Mouse (Mus musculus) embryonic facial prominence, embryonic 15.5 days (tissue): ENCODE measurements around the gene Mtor. TPM values are rescaled to one million over a fixed set of nuclear protein-coding genes. Genes with fewer than 3 reads are reported as not detected.
A peak's percentile ranks its signal among the peaks of the same experiment; 100 is the strongest.

Experiments
- ATAC-seq: fragments of 200-750 bp; cut with Nextera tagmentation; 2 replicates; pipeline ENCODE4 v1.8.0; 2017; ENCODE audit warnings: low read depth, moderate TSS enrichment; ENCODE audit not compliant: insufficient number of reproducible peaks, low FRiP score, low TSS enrichment
- H3K27ac ChIP-seq: fragments of 300-500 bp; sonication (generic); replicated peaks from 2 replicates; pipeline ENCODE4 v1.5.1; 2015; ENCODE audit warnings: mild to moderate bottlenecking, inconsistent platforms
- H3K27me3 ChIP-seq: fragments of 300-500 bp; sonication (generic); 2 replicates; pipeline ENCODE4 v1.6.1; 2015; ENCODE audit warnings: inconsistent platforms
- H3K36me3 ChIP-seq: fragments of 300-500 bp; sonication (generic); 2 replicates; pipeline ENCODE4 v1.6.1; 2015; ENCODE audit warnings: mild to moderate bottlenecking, inconsistent platforms
- H3K4me1 ChIP-seq: fragments of 300-500 bp; sonication (generic); 2 replicates; pipeline ENCODE4 v1.6.1; 2015; ENCODE audit warnings: inconsistent platforms
- H3K4me2 ChIP-seq: fragments of 300-500 bp; sonication (generic); replicated peaks from 2 replicates; pipeline ENCODE4 v1.6.1; 2015; ENCODE audit warnings: mild to moderate bottlenecking, inconsistent platforms
- H3K4me3 ChIP-seq: fragments of 300-500 bp; sonication (generic); replicated peaks from 2 replicates; pipeline ENCODE4 v1.5.1; 2015; ENCODE audit warnings: mild to moderate bottlenecking, inconsistent platforms
- H3K9ac ChIP-seq: fragments of 300-500 bp; sonication (generic); 2 replicates; pipeline ENCODE4 v1.6.1; 2015; ENCODE audit warnings: inconsistent platforms
- H3K9me3 ChIP-seq: fragments of 300-500 bp; sonication (generic); replicated peaks from 2 replicates; pipeline ENCODE4 v1.6.1; 2016; ENCODE audit warnings: inconsistent platforms
- WGBS: fragments of 180-500 bp; shearing (Covaris S2); methylation state at CpG from one replicate; pipeline ENCODE4 v1.1.7; 2015; 5-methylcytosine and 5-hydroxymethylcytosine counted together
- polyA plus RNA-seq: library from polyadenylated mRNA; unstranded; fragments of >200 nt; fragmentation: Nextera tagmentation; extraction: Ambion mirVana; gene quantifications from 2 replicates; pipeline ENCODE4 v1.2.1, GENCODE M21; 2015

Mtor gene
- 14.7 and 14.9 TPM in 2 replicates for polyA plus RNA-seq

- H3K9me3 ChIP-seq = no peaks in the 10 kb centered on the region
- H3K36me3 ChIP-seq = peaks cover 12% of the 10 kb centered on the region
- ATAC-seq = peak; percentile 97
Observed at GRCm38 (mm10) chr4:148448179-148448852, at the start of gene Mtor. TSS of gene Mtor (plus strand) at chr4:148448611.

GRCm38 (mm10) chr4:148399437-148400094, 48.8 kb upstream of the Mtor start:
- Histone ChIP-seq H3K9me3 (no peaks in the 10 kb centered on the region), H3K36me3 (no peaks in the 10 kb centered on the region), H3K27me3 (peaks cover 28% of the 10 kb centered on the region), H3K9ac (no peak overlapping the region), H3K4me3 (no peak overlapping the region), H3K4me2 (no peak overlapping the region), H3K4me1 (peaks cover 5% of the 10 kb centered on the region; the same call in 1 of the 2 replicates), H3K27ac (no peak overlapping the region)
- 67% methylated on average over 9 of the region's 9 CpGs for WGBS
- ATAC-seq = no peak

More at GRCm38 (mm10) chr4:148448179-148448852, at the start of gene Mtor:
- WGBS = under 1% methylated on average over 56 of the region's 56 CpGs
- Histone ChIP-seq H3K4me3 (peak within 1 kb of the TSS; percentile 97), H3K27me3 (no peaks in the 10 kb centered on the region), H3K27ac (peak within 1 kb of the TSS; percentile 76), H3K4me2 (peak within 1 kb of the TSS; percentile 71), H3K9ac (peak within 1 kb of the TSS; percentile 88), H3K4me1 (peaks cover 26% of the 10 kb centered on the region)

- no peak for ATAC-seq
- Histone ChIP-seq H3K36me3 (no peaks in the 10 kb centered on the region), H3K4me3 (no peak overlapping the region), H3K4me1 (peaks cover 14% of the 10 kb centered on the region), H3K27ac (no peak overlapping the region), H3K4me2 (no peak overlapping the region), H3K9me3 (no peaks in the 10 kb centered on the region), H3K9ac (no peak overlapping the region), H3K27me3 (peaks cover 63% of the 10 kb centered on the region)
- WGBS = 15% methylated on average over 12 of the region's 12 CpGs
Observed at GRCm38 (mm10) chr4:148403402-148403801, 45.0 kb upstream of the Mtor start.

GRCm38 (mm10) chr4:148404748-148405147, 43.7 kb upstream of the Mtor start:
- H3K27me3 ChIP-seq = peaks cover 63% of the 10 kb centered on the region
- no peaks in the 10 kb centered on the region for H3K9me3 ChIP-seq
- peak overlapping the region; percentile 12; the same call in 1 of the 2 replicates for H3K4me2 ChIP-seq
- no peak for ATAC-seq
- no peaks in the 10 kb centered on the region for H3K36me3 ChIP-seq
- H3K4me3 ChIP-seq = no peak overlapping the region
- peaks cover 14% of the 10 kb centered on the region for H3K4me1 ChIP-seq
- H3K27ac ChIP-seq = no peak overlapping the region
- no peak overlapping the region for H3K9ac ChIP-seq
- 8% methylated on average over 11 of the region's 11 CpGs for WGBS

- H3K27me3 ChIP-seq = peaks cover 63% of the 10 kb centered on the region
- WGBS = 9% methylated on average over 13 of the region's 13 CpGs
- no peak overlapping the region for H3K9ac ChIP-seq
- no peak overlapping the region for H3K27ac ChIP-seq
- H3K4me1 ChIP-seq = peaks cover 14% of the 10 kb centered on the region
- no peak overlapping the region; the same call in 1 of the 2 replicates for H3K4me2 ChIP-seq
- no peaks in the 10 kb centered on the region for H3K9me3 ChIP-seq
- H3K36me3 ChIP-seq = no peaks in the 10 kb centered on the region
- no peak for ATAC-seq
- H3K4me3 ChIP-seq = no peak overlapping the region
Observed at GRCm38 (mm10) chr4:148405255-148405788, 43.1 kb upstream of the Mtor start.

- WGBS = 65% methylated on average over 10 of the region's 10 CpGs
- Histone ChIP-seq H3K9me3 (no peaks in the 10 kb centered on the region), H3K27ac (no peak overlapping the region), H3K4me2 (no peak overlapping the region), H3K36me3 (no peaks in the 10 kb centered on the region), H3K9ac (no peak overlapping the region), H3K4me1 (peaks cover 14% of the 10 kb centered on the region), H3K27me3 (peaks cover 46% of the 10 kb centered on the region), H3K4me3 (no peak overlapping the region)
- ATAC-seq = no peak
Observed at GRCm38 (mm10) chr4:148408256-148408975, 40.0 kb upstream of the Mtor start.

- Histone ChIP-seq H3K4me3 (no peak overlapping the region), H3K36me3 (no peaks in the 10 kb centered on the region), H3K27me3 (peaks cover 20% of the 10 kb centered on the region), H3K9ac (no peak overlapping the region), H3K9me3 (no peaks in the 10 kb centered on the region), H3K27ac (no peak overlapping the region), H3K4me2 (no peak overlapping the region), H3K4me1 (peaks cover 6% of the 10 kb centered on the region; the same call in 1 of the 2 replicates)
- ATAC-seq = no peak
- WGBS = 13% methylated on average over 16 of the region's 16 CpGs
Observed at GRCm38 (mm10) chr4:148415575-148415974, 32.8 kb upstream of the Mtor start.

GRCm38 (mm10) chr4:148417074-148417526, 31.3 kb upstream of the Mtor start:
- Histone ChIP-seq H3K27me3 (peaks cover 20% of the 10 kb centered on the region), H3K4me2 (no peak overlapping the region), H3K9ac (no peak overlapping the region), H3K27ac (no peak overlapping the region), H3K36me3 (no peaks in the 10 kb centered on the region), H3K9me3 (no peaks in the 10 kb centered on the region), H3K4me1 (peaks cover 6% of the 10 kb centered on the region; the same call in 1 of the 2 replicates), H3K4me3 (no peak overlapping the region)
- WGBS = 46% methylated on average over 11 of the region's 11 CpGs
- no peak for ATAC-seq

GRCm38 (mm10) chr4:148417559-148417958, 30.9 kb upstream of the Mtor start:
- 55% methylated on average over 6 of the region's 6 CpGs for WGBS

GRCm38 (mm10) chr4:148426950-148427850, 21.2 kb upstream of the Mtor start:
- Histone ChIP-seq H3K36me3 (no peaks in the 10 kb centered on the region), H3K4me1 (no peaks in the 10 kb centered on the region), H3K4me2 (no peak overlapping the region), H3K4me3 (no peak overlapping the region), H3K27me3 (no peaks in the 10 kb centered on the region), H3K27ac (no peak overlapping the region), H3K9me3 (no peaks in the 10 kb centered on the region), H3K9ac (no peak overlapping the region)
- 55% methylated on average over 10 of the region's 10 CpGs for WGBS
- no peak for ATAC-seq

More at GRCm38 (mm10) chr4:148417559-148417958, 30.9 kb upstream of the Mtor start:
- Histone ChIP-seq H3K9ac (no peak overlapping the region), H3K4me1 (peaks cover 6% of the 10 kb centered on the region; the same call in 1 of the 2 replicates), H3K4me2 (no peak overlapping the region), H3K27ac (no peak overlapping the region), H3K4me3 (no peak overlapping the region), H3K9me3 (no peaks in the 10 kb centered on the region), H3K27me3 (peaks cover 20% of the 10 kb centered on the region), H3K36me3 (no peaks in the 10 kb centered on the region)
- no peak for ATAC-seq
